Mouse (Mus musculus): ENCODE measurements around the gene Hoxa11.

- TF ChIP-seq POLR2A (IDR thresholded peaks at IDR 0.05; ENCODE audit: insufficient read depth, low read depth, low read length) (no peak), CTCF (IDR thresholded peaks at IDR 0.05; ENCODE audit: insufficient read depth, low read depth, low read length) (no peak)
Measured at GRCm38 (mm10) chr6:52243681-52244121, 1.9 kb downstream of the Hoxa11 start.

Measured in olfactory bulb, adult 2 months (tissue).